Mouse (Mus musculus): ENCODE results near the gene Atp6ap2. TPM values are rescaled to one million over a fixed set of nuclear protein-coding genes. Genes with fewer than 3 reads are reported as not detected.

The Atp6ap2 gene
- polyA plus RNA-seq (2012; rRNA removed), result 4.7 and 7.1 TPM in 2 replicates

DNA sequence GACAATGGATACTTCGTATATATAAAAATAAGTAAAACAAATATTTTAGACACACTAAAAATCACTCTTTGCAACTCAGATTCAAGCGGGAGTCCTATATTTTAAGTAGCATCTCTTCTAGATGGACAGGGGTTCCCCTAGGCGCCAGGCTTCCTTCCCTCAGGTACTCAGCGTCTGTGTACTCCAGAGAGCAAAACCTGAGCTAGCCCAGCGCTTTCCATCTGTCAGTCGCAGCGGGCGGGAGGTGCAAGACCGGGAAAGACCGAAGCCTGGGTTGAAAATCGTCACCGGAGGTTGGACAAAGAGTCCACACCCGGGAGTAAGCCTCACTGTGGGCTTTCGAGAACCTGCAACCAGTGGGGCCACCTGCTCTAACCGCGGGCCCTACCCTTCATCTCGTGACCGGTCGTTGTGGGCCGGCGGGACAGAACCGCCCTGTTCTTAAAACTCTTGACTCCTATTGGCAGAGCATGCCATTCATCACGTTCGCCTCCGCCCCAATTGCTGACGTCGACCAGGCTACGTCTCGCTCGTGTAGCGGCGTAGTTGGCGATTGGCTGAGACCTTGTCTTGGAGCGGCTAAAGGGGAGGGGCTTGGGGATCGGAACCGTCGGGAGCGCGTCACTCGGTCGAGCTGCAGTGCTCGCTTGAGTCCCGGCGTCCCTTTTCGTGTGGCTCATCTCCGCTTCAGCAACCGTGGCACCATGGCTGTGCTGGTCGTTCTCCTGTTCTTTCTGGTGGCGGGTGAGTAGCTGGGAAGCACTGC lies at the start of gene Atp6ap2:
Gene Atp6ap2, plus strand, starts transcription at position 610 of the 766 bp plus-strand sequence.
- peak within 1 kb of the TSS; percentile 95 for H3K4me3 ChIP-seq (ENCODE audit: control insufficient read depth, low read depth, low read length)
- no peaks in the 10 kb centered on the region for H3K36me3 ChIP-seq (ENCODE audit: control insufficient read depth, insufficient read depth, low read length)
- H3K27me3 ChIP-seq (ENCODE audit: control insufficient read depth, insufficient read depth, low read length), result no peaks in the 10 kb centered on the region
- TF ChIP-seq POLR2A (IDR thresholded peaks at IDR 0.05; ENCODE audit: control insufficient read depth, low read depth, low read length) (peak; percentile 78), CTCF (IDR thresholded peaks at IDR 0.05; ENCODE audit: control insufficient read depth, insufficient read depth, insufficient replicate concordance, low read depth, low read length) (no peak)
- no peaks in the 10 kb centered on the region; the same call in 1 of the 2 replicates for H3K4me1 ChIP-seq (ENCODE audit: control insufficient read depth, insufficient read depth, low read length)
- H3K27ac ChIP-seq (ENCODE audit: control insufficient read depth, insufficient read depth, low read depth, low read length), result peak within 1 kb of the TSS; percentile 92

DNA sequence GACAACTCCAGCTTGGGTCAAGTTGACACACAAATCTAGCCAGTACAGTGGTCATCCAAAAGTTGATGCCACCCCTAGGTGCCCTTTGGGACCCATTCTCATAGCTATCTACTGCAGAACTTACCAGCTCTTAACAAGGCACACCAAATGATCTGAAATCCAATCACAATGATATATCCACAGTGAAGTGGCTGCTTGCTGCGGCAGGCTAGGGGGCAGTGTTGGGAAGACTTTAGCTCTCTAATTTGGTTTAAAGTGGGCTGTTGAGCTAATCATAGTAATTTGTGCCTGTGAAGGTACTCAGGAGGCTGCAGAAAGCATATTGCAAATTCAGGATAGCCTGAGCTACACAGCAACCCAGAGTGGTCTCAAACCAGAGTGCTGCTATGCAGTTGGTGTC lies 43.2 kb upstream of the Atp6ap2 start:
- H3K27me3 ChIP-seq (ENCODE audit: control insufficient read depth, insufficient read depth, low read length), result no peaks in the 10 kb centered on the region
- no peaks in the 10 kb centered on the region for H3K36me3 ChIP-seq (ENCODE audit: control insufficient read depth, insufficient read depth, low read length)
- TF ChIP-seq POLR2A (IDR thresholded peaks at IDR 0.05; ENCODE audit: control insufficient read depth, low read depth, low read length) (no peak), CTCF (IDR thresholded peaks at IDR 0.05; ENCODE audit: control insufficient read depth, insufficient read depth, insufficient replicate concordance, low read depth, low read length) (no peak)
- H3K27ac ChIP-seq (ENCODE audit: control insufficient read depth, insufficient read depth, low read depth, low read length), result no peak overlapping the region
- no peak overlapping the region for H3K4me3 ChIP-seq (ENCODE audit: control insufficient read depth, low read depth, low read length)
- H3K4me1 ChIP-seq (ENCODE audit: control insufficient read depth, insufficient read depth, low read length), result no peaks in the 10 kb centered on the region

- no peak overlapping the region for H3K27ac ChIP-seq (ENCODE audit: control insufficient read depth, insufficient read depth, low read depth, low read length)
- H3K36me3 ChIP-seq (ENCODE audit: control insufficient read depth, insufficient read depth, low read length), result no peaks in the 10 kb centered on the region
- H3K27me3 ChIP-seq (ENCODE audit: control insufficient read depth, insufficient read depth, low read length), result no peaks in the 10 kb centered on the region
- H3K4me1 ChIP-seq (ENCODE audit: control insufficient read depth, insufficient read depth, low read length), result no peaks in the 10 kb centered on the region
- H3K4me3 ChIP-seq (ENCODE audit: control insufficient read depth, low read depth, low read length), result no peak overlapping the region
- TF ChIP-seq CTCF (IDR thresholded peaks at IDR 0.05; ENCODE audit: control insufficient read depth, insufficient read depth, insufficient replicate concordance, low read depth, low read length) (no peak), POLR2A (IDR thresholded peaks at IDR 0.05; ENCODE audit: control insufficient read depth, low read depth, low read length) (no peak)
These were observed 30.5 kb upstream of the Atp6ap2 start for GRCm38 (mm10) chrX:12557086-12557485.

DNA sequence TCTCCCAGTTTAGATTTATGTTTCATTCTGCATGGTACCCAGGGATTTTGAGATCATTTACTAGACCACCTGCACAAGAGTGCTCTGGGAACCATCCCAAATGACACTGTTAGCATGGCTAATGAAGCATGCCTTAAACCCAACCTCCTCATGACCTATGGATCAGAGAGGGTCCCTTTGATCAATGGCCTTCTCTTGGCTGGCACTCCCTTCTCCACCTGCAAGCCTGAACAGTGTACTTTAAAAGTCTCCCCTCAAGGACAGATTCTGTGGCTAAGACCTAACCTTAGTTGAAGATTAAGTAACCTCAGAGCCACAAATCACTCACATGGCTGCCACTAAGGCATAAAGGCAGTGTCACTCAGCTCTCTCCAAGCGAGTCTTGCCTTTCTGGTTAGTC lies 16.2 kb upstream of the Atp6ap2 start:
- TF ChIP-seq CTCF (IDR thresholded peaks at IDR 0.05; ENCODE audit: control insufficient read depth, insufficient read depth, insufficient replicate concordance, low read depth, low read length), result no peak
- TF ChIP-seq POLR2A (IDR thresholded peaks at IDR 0.05; ENCODE audit: control insufficient read depth, low read depth, low read length), result no peak
- Histone ChIP-seq H3K4me1 (ENCODE audit: control insufficient read depth, insufficient read depth, low read length) (no peaks in the 10 kb centered on the region), H3K4me3 (ENCODE audit: control insufficient read depth, low read depth, low read length) (no peak overlapping the region), H3K36me3 (ENCODE audit: control insufficient read depth, insufficient read depth, low read length) (no peaks in the 10 kb centered on the region), H3K27me3 (ENCODE audit: control insufficient read depth, insufficient read depth, low read length) (no peaks in the 10 kb centered on the region), H3K27ac (ENCODE audit: control insufficient read depth, insufficient read depth, low read depth, low read length) (no peak overlapping the region)

GRCm38 (mm10) chrX:12577936-12578335 lies 9.7 kb upstream of the Atp6ap2 start:
- Histone ChIP-seq H3K27me3 (ENCODE audit: control insufficient read depth, insufficient read depth, low read length) (no peaks in the 10 kb centered on the region), H3K27ac (ENCODE audit: control insufficient read depth, insufficient read depth, low read depth, low read length) (no peak overlapping the region), H3K4me1 (ENCODE audit: control insufficient read depth, insufficient read depth, low read length) (no peaks in the 10 kb centered on the region), H3K36me3 (ENCODE audit: control insufficient read depth, insufficient read depth, low read length) (no peaks in the 10 kb centered on the region), H3K4me3 (ENCODE audit: control insufficient read depth, low read depth, low read length) (no peak overlapping the region)
- no peak for TF ChIP-seq POLR2A (IDR thresholded peaks at IDR 0.05; ENCODE audit: control insufficient read depth, low read depth, low read length)
- TF ChIP-seq CTCF (IDR thresholded peaks at IDR 0.05; ENCODE audit: control insufficient read depth, insufficient read depth, insufficient replicate concordance, low read depth, low read length), result no peak

- no peaks in the 10 kb centered on the region for H3K4me1 ChIP-seq (ENCODE audit: control insufficient read depth, insufficient read depth, low read length)
- H3K27me3 ChIP-seq (ENCODE audit: control insufficient read depth, insufficient read depth, low read length), result no peaks in the 10 kb centered on the region
- TF ChIP-seq POLR2A (IDR thresholded peaks at IDR 0.05; ENCODE audit: control insufficient read depth, low read depth, low read length), result no peak
- TF ChIP-seq CTCF (IDR thresholded peaks at IDR 0.05; ENCODE audit: control insufficient read depth, insufficient read depth, insufficient replicate concordance, low read depth, low read length), result no peak
- H3K36me3 ChIP-seq (ENCODE audit: control insufficient read depth, insufficient read depth, low read length), result no peaks in the 10 kb centered on the region
- H3K27ac ChIP-seq (ENCODE audit: control insufficient read depth, insufficient read depth, low read depth, low read length), result no peak overlapping the region
- no peak overlapping the region for H3K4me3 ChIP-seq (ENCODE audit: control insufficient read depth, low read depth, low read length)
These were observed 9.2 kb upstream of the Atp6ap2 start for GRCm38 (mm10) chrX:12578339-12578868.

- H3K27ac ChIP-seq (ENCODE audit: control insufficient read depth, insufficient read depth, low read depth, low read length), result no peak overlapping the region
These were observed 4.3 kb upstream of the Atp6ap2 start for GRCm38 (mm10) chrX:12583261-12583660.

More at GRCm38 (mm10) chrX:12583261-12583660, 4.3 kb upstream of the Atp6ap2 start:
- Histone ChIP-seq H3K27me3 (ENCODE audit: control insufficient read depth, insufficient read depth, low read length) (no peaks in the 10 kb centered on the region), H3K36me3 (ENCODE audit: control insufficient read depth, insufficient read depth, low read length) (no peaks in the 10 kb centered on the region), H3K4me3 (ENCODE audit: control insufficient read depth, low read depth, low read length) (no peak overlapping the region), H3K4me1 (ENCODE audit: control insufficient read depth, insufficient read depth, low read length) (no peaks in the 10 kb centered on the region)
- TF ChIP-seq POLR2A (IDR thresholded peaks at IDR 0.05; ENCODE audit: control insufficient read depth, low read depth, low read length), result no peak
